Mouse (Mus musculus): Measurements from ENCODE around the gene Cacna1c. TPM values are rescaled to one million over a fixed set of nuclear protein-coding genes. Genes with fewer than 3 reads are reported as not detected.

Gene Cacna1c
- total RNA-seq, 1 experiment from 2014 or later = 0.05 TPM

GRCm38 (mm10) chr6:118739961-118740599, 456.1 kb downstream of the Cacna1c start:
- no peak for ATAC-seq (replicated peaks; ENCODE audit: low read depth, poor library complexity, severe bottlenecking)

GRCm38 (mm10) chr6:118739344-118739743, 456.9 kb downstream of the Cacna1c start:
- no peak for ATAC-seq (replicated peaks; ENCODE audit: low read depth, poor library complexity, severe bottlenecking)

GRCm38 (mm10) chr6:118738656-118739055, 457.6 kb downstream of the Cacna1c start:
- ATAC-seq (replicated peaks; ENCODE audit: low read depth, poor library complexity, severe bottlenecking) = no peak

- 0 out of 2 replicates have a peak, but pooled peaks have one; percentile 18 for ATAC-seq (replicated peaks; ENCODE audit: low read depth, poor library complexity, severe bottlenecking)
Measured at GRCm38 (mm10) chr6:118737078-118737477, 459.1 kb downstream of the Cacna1c start.

GRCm38 (mm10) chr6:118736491-118736890, 459.7 kb downstream of the Cacna1c start:
- no peak for ATAC-seq (replicated peaks; ENCODE audit: low read depth, poor library complexity, severe bottlenecking)

GRCm38 (mm10) chr6:118735145-118735544, 461.1 kb downstream of the Cacna1c start:
- no peak for ATAC-seq (replicated peaks; ENCODE audit: low read depth, poor library complexity, severe bottlenecking)

- no peak for ATAC-seq (replicated peaks; ENCODE audit: low read depth, poor library complexity, severe bottlenecking)
Measured at GRCm38 (mm10) chr6:118731937-118732336, 464.3 kb downstream of the Cacna1c start.

GRCm38 (mm10) chr6:118724908-118725307, 471.3 kb downstream of the Cacna1c start:
- ATAC-seq (replicated peaks; ENCODE audit: low read depth, poor library complexity, severe bottlenecking) = no peak

- ATAC-seq (replicated peaks; ENCODE audit: low read depth, poor library complexity, severe bottlenecking) = no peak
Measured at GRCm38 (mm10) chr6:118724388-118724787, 471.8 kb downstream of the Cacna1c start.

GRCm38 (mm10) chr6:118722336-118722735, 473.9 kb downstream of the Cacna1c start:
- no peak for ATAC-seq (replicated peaks; ENCODE audit: low read depth, poor library complexity, severe bottlenecking)

- no peak for ATAC-seq (replicated peaks; ENCODE audit: low read depth, poor library complexity, severe bottlenecking)
Measured at GRCm38 (mm10) chr6:118719486-118719885, 476.7 kb downstream of the Cacna1c start.

GRCm38 (mm10) chr6:118713286-118713685, 482.9 kb downstream of the Cacna1c start:
- no peak for ATAC-seq (replicated peaks; ENCODE audit: low read depth, poor library complexity, severe bottlenecking)

GRCm38 (mm10) chr6:118711677-118712322, 484.4 kb downstream of the Cacna1c start:
- no peak for ATAC-seq (replicated peaks; ENCODE audit: low read depth, poor library complexity, severe bottlenecking)

GRCm38 (mm10) chr6:118707066-118707465, 489.2 kb downstream of the Cacna1c start:
- ATAC-seq (replicated peaks; ENCODE audit: low read depth, poor library complexity, severe bottlenecking) = no peak

GRCm38 (mm10) chr6:118705840-118706239, 490.4 kb downstream of the Cacna1c start:
- no peak for ATAC-seq (replicated peaks; ENCODE audit: low read depth, poor library complexity, severe bottlenecking)

GRCm38 (mm10) chr6:118694626-118695025, 501.6 kb downstream of the Cacna1c start:
- no peak for ATAC-seq (replicated peaks; ENCODE audit: low read depth, poor library complexity, severe bottlenecking)

- no peak for ATAC-seq (replicated peaks; ENCODE audit: low read depth, poor library complexity, severe bottlenecking)
Measured at GRCm38 (mm10) chr6:118689447-118689846, 506.8 kb downstream of the Cacna1c start.

GRCm38 (mm10) chr6:118688856-118689255, 507.4 kb downstream of the Cacna1c start:
- ATAC-seq (replicated peaks; ENCODE audit: low read depth, poor library complexity, severe bottlenecking) = no peak

- no peak for ATAC-seq (replicated peaks; ENCODE audit: low read depth, poor library complexity, severe bottlenecking)
Measured at GRCm38 (mm10) chr6:118680814-118681213, 515.4 kb downstream of the Cacna1c start.

GRCm38 (mm10) chr6:118678031-118678430, 518.2 kb downstream of the Cacna1c start:
- ATAC-seq (replicated peaks; ENCODE audit: low read depth, poor library complexity, severe bottlenecking) = no peak

- ATAC-seq (replicated peaks; ENCODE audit: low read depth, poor library complexity, severe bottlenecking) = no peak
Measured at GRCm38 (mm10) chr6:118677306-118677705, 518.9 kb downstream of the Cacna1c start.

- no peak for ATAC-seq (replicated peaks; ENCODE audit: low read depth, poor library complexity, severe bottlenecking)
Measured at GRCm38 (mm10) chr6:118674781-118675180, 521.4 kb downstream of the Cacna1c start.
